Mouse (Mus musculus) heart, embryonic 10.5 days (tissue): ENCODE results near the gene Gpat2. TPM values are rescaled to one million over a fixed set of nuclear protein-coding genes. Genes with fewer than 3 reads are reported as not detected.
A peak's percentile ranks its signal among the peaks of the same experiment; 100 is the strongest.

Experiments used
- DNase-seq: peaks from one replicate; pipeline ENCODE4 v3.0.0-alpha.2; 2017; ENCODE audit warnings: low spot score
- H3K27ac ChIP-seq: fragments of 300-500 bp; sonication (generic); 2 replicates; pipeline ENCODE4 v1.5.1; 2016; ENCODE audit warnings: mild to moderate bottlenecking
- H3K27me3 ChIP-seq: fragments of 300-500 bp; sonication (generic); 2 replicates; pipeline ENCODE4 v1.6.1; 2016; ENCODE audit warnings: mild to moderate bottlenecking; ENCODE audit not compliant: poor library complexity, insufficient read depth, severe bottlenecking
- H3K36me3 ChIP-seq: fragments of 300-500 bp; sonication (generic); 2 replicates; pipeline ENCODE4 v1.6.1; 2016; ENCODE audit warnings: mild to moderate bottlenecking, moderate library complexity
- H3K4me1 ChIP-seq: fragments of 300-500 bp; sonication (generic); 2 replicates; pipeline ENCODE4 v1.6.1; 2016; ENCODE audit warnings: mild to moderate bottlenecking
- H3K4me3 ChIP-seq: fragments of 300-500 bp; sonication (generic); 2 replicates; pipeline ENCODE4 v1.5.1; 2016; ENCODE audit warnings: mild to moderate bottlenecking, moderate library complexity
- H3K9me3 ChIP-seq: fragments of 300-500 bp; sonication (generic); 2 replicates; pipeline ENCODE4 v1.6.1; 2016; ENCODE audit warnings: mild to moderate bottlenecking, moderate library complexity
- WGBS: fragments of 180-500 bp; shearing (Covaris S2); methylation state at CpG from one replicate; pipeline ENCODE4 v1.1.7; 2016; 5-methylcytosine and 5-hydroxymethylcytosine counted together
- polyA plus RNA-seq: library from polyadenylated mRNA; unstranded; fragments of >200 nt; fragmentation: Nextera tagmentation; extraction: Ambion mirVana; gene quantifications from 2 replicates; pipeline ENCODE4 v1.2.1, GENCODE M21; 2016

The Gpat2 gene
- polyA plus RNA-seq, 1 experiment from 2014 or later: 0.28 TPM

DNA sequence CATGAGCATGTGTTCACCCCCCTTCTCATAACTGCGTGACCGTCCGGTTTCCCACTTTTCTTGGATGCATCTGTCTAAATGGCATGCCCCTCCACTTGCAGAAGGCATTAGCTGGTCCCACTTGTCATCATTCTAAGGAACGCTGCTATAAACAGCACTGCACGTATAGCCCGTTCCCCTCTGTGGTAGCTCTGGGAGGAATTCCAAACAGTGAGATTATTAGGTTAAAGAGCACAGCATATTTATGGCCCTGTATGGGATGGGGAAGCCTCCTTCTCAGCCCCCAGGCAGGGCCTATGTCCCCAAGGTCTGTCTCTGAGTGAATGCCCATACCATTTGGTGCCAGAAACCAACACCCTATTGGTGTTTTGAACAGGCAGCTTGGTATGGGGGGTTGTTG, 13.9 kb upstream of the Gpat2 start:
- DNase-seq: no peak
- 0 out of 2 replicates have a peak overlapping the region, but pooled peaks have one; percentile 17 for H3K27ac ChIP-seq
- H3K27me3 ChIP-seq: no peaks in the 10 kb centered on the region
- no peak overlapping the region for H3K4me3 ChIP-seq
- WGBS: 76% methylated on average over 6 of the region's 6 CpGs
- no peaks in the 10 kb centered on the region for H3K9me3 ChIP-seq
- peaks cover 25% of the 10 kb centered on the region for H3K4me1 ChIP-seq
- H3K36me3 ChIP-seq: no peaks in the 10 kb centered on the region

DNA sequence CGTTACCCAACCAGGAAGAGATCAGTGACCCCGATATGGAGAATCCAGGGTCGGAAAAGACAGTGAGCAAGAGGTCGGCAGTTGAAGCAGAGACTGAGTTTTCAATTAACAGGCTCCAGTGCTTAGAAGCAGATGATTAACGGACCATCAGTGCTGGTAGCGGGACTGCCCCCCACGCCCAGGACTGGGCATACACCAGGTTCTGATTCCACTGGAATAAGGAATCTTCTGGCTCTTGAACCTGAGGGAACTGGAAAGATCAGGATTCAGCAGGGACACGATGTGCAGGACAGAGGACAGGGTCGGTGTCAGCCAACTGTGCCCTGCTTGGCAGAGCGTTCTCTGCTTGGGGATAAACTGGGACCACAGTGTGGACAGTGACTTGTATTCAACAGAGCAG, 9.2 kb upstream of the Gpat2 start:
- Histone ChIP-seq H3K27ac (no peak overlapping the region), H3K4me1 (peaks cover 40% of the 10 kb centered on the region), H3K9me3 (no peaks in the 10 kb centered on the region), H3K4me3 (no peak overlapping the region), H3K36me3 (no peaks in the 10 kb centered on the region), H3K27me3 (no peaks in the 10 kb centered on the region)
- no peak for DNase-seq
- 67% methylated on average over 10 of the region's 10 CpGs for WGBS

DNA sequence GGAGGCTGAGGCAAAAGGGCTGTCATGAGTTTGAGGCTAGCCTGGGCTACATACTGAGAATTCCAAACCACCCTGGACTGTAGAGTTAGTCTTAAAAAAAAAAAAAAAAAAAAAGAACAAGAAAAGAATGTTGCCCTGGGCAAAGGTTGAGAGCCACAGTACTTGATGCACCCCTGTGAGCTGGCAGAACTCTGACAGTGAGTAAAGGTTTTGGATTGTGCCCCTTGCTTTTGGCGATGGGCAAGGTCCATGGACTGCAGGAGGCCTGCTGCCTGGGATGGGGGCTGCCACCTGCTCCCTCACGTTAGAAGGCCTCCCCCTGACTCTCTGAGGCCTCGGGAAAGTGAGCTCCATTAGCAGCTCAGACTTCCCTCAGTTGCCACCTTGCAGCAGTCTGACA, 8.3 kb upstream of the Gpat2 start:
- WGBS: 47% methylated on average over 3 of the region's 3 CpGs
- no peaks in the 10 kb centered on the region for H3K36me3 ChIP-seq
- H3K4me1 ChIP-seq: peaks cover 31% of the 10 kb centered on the region
- no peaks in the 10 kb centered on the region for H3K27me3 ChIP-seq
- no peak overlapping the region for H3K4me3 ChIP-seq
- no peaks in the 10 kb centered on the region for H3K9me3 ChIP-seq
- DNase-seq: no peak
- H3K27ac ChIP-seq: no peak overlapping the region

- Histone ChIP-seq H3K4me3 (no peak overlapping the region), H3K9me3 (no peaks in the 10 kb centered on the region), H3K36me3 (no peaks in the 10 kb centered on the region), H3K4me1 (peaks cover 26% of the 10 kb centered on the region), H3K27ac (no peak overlapping the region), H3K27me3 (0 out of 2 replicates have a peak, but pooled peaks cover 3% of the 10 kb centered on the region)
- no peak for DNase-seq
- 58% methylated on average over 10 of the region's 10 CpGs for WGBS
These were observed 6.6 kb upstream of the Gpat2 start for GRCm38 (mm10) chr2:127418266-127418970.

- Histone ChIP-seq H3K4me3 (no peak overlapping the region), H3K27ac (no peak overlapping the region), H3K36me3 (peaks cover 14% of the 10 kb centered on the region), H3K4me1 (peaks cover 14% of the 10 kb centered on the region), H3K27me3 (no peaks in the 10 kb centered on the region), H3K9me3 (no peaks in the 10 kb centered on the region)
- 16% methylated on average over 3 of the region's 3 CpGs for WGBS
- DNase-seq: no peak
These were observed 5.2 kb downstream of the Gpat2 start for GRCm38 (mm10) chr2:127430238-127430637.

- no peaks in the 10 kb centered on the region for H3K27me3 ChIP-seq
These were observed 8.7 kb downstream of the Gpat2 start for GRCm38 (mm10) chr2:127433487-127434295.

DNA sequence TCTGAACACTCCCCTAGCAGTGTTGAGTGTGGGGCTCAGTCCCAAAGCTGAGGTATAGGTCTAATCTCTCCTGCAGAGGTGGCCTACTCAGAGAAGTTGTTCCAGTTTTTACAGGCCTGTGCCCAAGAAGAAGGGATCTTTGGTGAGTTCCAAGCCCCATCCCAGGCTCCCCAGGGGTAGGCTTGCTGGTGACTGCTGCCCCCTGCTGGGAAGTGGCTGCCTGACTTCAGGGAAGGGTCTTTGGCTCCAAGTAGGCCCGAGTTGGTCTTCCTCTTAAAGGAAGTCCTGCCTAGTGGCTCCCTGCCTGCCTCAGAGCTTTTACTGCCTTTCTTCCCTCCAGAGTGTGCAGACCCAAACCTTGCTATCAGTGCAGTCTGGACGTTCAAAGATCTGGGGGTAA, 10.1 kb downstream of the Gpat2 start:
- H3K36me3 ChIP-seq: peaks cover 49% of the 10 kb centered on the region
- DNase-seq: no peak
- H3K27me3 ChIP-seq: no peaks in the 10 kb centered on the region
- WGBS: 21% methylated on average over 2 of the region's 2 CpGs
- no peak overlapping the region for H3K27ac ChIP-seq
- H3K9me3 ChIP-seq: no peaks in the 10 kb centered on the region
- H3K4me3 ChIP-seq: no peak overlapping the region
- peaks cover 6% of the 10 kb centered on the region; the same call in 1 of the 2 replicates for H3K4me1 ChIP-seq

More at GRCm38 (mm10) chr2:127433487-127434295, 8.7 kb downstream of the Gpat2 start:
- no peak overlapping the region for H3K27ac ChIP-seq
- peaks cover 9% of the 10 kb centered on the region for H3K4me1 ChIP-seq
- H3K36me3 ChIP-seq: peaks cover 40% of the 10 kb centered on the region
- H3K4me3 ChIP-seq: no peak overlapping the region
- H3K9me3 ChIP-seq: no peaks in the 10 kb centered on the region
- DNase-seq: no peak
- 77% methylated on average over 9 of the region's 9 CpGs for WGBS

DNA sequence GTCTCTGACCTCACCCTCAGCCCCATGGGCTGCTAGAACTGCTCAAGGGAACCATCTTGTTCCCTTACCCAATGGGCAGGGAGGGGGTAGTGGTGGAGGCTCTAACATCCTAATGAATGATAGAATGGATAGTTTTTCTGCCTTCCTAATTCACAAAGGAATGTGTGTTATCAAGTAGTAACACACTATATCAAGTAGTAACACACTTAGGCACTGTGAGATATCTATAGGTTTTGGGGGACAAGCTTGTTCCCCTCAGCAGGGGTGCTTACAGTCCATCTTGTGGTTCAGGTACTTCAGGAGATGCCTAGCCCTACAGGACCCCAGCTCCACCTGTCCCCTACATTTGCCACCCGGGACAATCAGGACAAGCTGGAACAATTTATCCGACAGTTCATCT, 10.6 kb downstream of the Gpat2 start:
- peaks cover 53% of the 10 kb centered on the region for H3K36me3 ChIP-seq
- H3K27me3 ChIP-seq: no peaks in the 10 kb centered on the region
- no peak overlapping the region for H3K4me3 ChIP-seq
- peaks cover 6% of the 10 kb centered on the region; the same call in 1 of the 2 replicates for H3K4me1 ChIP-seq
- no peaks in the 10 kb centered on the region for H3K9me3 ChIP-seq
- 76% methylated on average over 2 of the region's 2 CpGs for WGBS
- no peak overlapping the region for H3K27ac ChIP-seq
- DNase-seq: no peak

- DNase-seq: no peak
- peaks cover 53% of the 10 kb centered on the region for H3K36me3 ChIP-seq
- H3K27me3 ChIP-seq: no peaks in the 10 kb centered on the region
- no peak overlapping the region for H3K4me3 ChIP-seq
- no peak overlapping the region for H3K27ac ChIP-seq
- H3K4me1 ChIP-seq: peaks cover 6% of the 10 kb centered on the region; the same call in 1 of the 2 replicates
- H3K9me3 ChIP-seq: no peaks in the 10 kb centered on the region
- 91% methylated on average over 5 of the region's 5 CpGs for WGBS
These were observed 12.7 kb downstream of the Gpat2 start for GRCm38 (mm10) chr2:127437697-127438096.

DNA sequence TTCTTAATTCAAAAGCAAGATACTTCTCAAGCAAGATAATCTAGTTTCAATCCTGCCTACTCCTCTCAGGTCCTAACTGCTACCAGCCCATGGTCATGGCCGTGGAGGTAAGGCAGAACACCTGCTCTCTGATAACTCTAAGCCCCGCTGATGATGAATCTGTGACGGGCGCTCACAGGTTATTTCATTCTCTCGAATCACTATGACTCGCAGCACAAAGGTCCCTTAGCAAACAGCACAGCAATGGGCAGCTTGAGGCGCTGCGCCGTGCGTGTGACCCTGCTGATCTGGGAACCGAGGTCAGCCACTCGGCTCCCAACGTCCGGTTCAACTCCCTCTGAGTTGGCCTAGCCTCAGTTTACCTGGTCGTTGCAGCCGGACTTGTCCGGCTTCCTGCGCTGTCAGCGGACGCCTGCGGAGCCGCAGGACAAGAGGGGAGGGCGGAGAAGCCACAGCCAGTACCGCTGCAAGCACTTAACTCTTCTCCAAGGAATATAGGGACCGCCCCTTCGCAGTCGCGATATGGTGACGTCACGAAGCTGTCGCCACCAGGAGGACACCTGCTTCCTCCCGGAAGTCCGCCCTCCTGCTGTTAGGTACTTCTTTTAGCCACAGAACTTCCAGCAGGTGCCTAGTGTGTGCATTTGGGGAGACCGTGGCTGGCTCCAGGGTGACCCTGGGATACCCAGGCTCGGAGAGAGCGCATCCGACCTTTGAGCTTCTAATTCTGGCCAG, 19.2 kb downstream of the Gpat2 start, which contains the start of gene Fahd2a:
Gene Fahd2a (minus strand): TSS at position 511 of the 735 bp plus-strand sequence.
- H3K4me3 ChIP-seq: peak within 1 kb of the TSS; percentile 79
- peak; percentile 95 for DNase-seq
- H3K27ac ChIP-seq: peak within 1 kb of the TSS; percentile 88
- H3K27me3 ChIP-seq: no peaks in the 10 kb centered on the region
- 4% methylated on average over 37 of the region's 37 CpGs for WGBS
- peaks cover 25% of the 10 kb centered on the region for H3K4me1 ChIP-seq
- H3K9me3 ChIP-seq: no peaks in the 10 kb centered on the region
- H3K36me3 ChIP-seq: peaks cover 12% of the 10 kb centered on the region

- H3K36me3 ChIP-seq: no peaks in the 10 kb centered on the region
- no peak overlapping the region for H3K27ac ChIP-seq
- no peaks in the 10 kb centered on the region for H3K27me3 ChIP-seq
- DNase-seq: no peak
- no peaks in the 10 kb centered on the region for H3K9me3 ChIP-seq
- 18% methylated on average over 3 of the region's 3 CpGs for WGBS
- H3K4me3 ChIP-seq: no peak overlapping the region
- peaks cover 52% of the 10 kb centered on the region for H3K4me1 ChIP-seq
These were observed 21.8 kb downstream of the Gpat2 start for GRCm38 (mm10) chr2:127446847-127447246.

GRCm38 (mm10) chr2:127449691-127450090, 24.7 kb downstream of the Gpat2 start:
- H3K4me1 ChIP-seq: peaks cover 44% of the 10 kb centered on the region
- peak overlapping the region; percentile 5; the same call in 1 of the 2 replicates for H3K4me3 ChIP-seq
- H3K36me3 ChIP-seq: no peaks in the 10 kb centered on the region
- H3K27ac ChIP-seq: peak overlapping the region; percentile 70
- WGBS: 25% methylated on average over 7 of the region's 7 CpGs
- H3K9me3 ChIP-seq: no peaks in the 10 kb centered on the region
- DNase-seq: no peak
- peaks cover 10% of the 10 kb centered on the region; the same call in 1 of the 2 replicates for H3K27me3 ChIP-seq
